Mouse (Mus musculus) CH12.LX (cell line): ENCODE data around the gene Lrrd1. TPM values are rescaled to one million over a fixed set of nuclear protein-coding genes. Genes with fewer than 3 reads are reported as not detected.

Experiments
- DNase-seq: peaks from one replicate; pipeline ENCODE4 v3.0.0-alpha.2; 2013; ENCODE audit errors: extremely low read depth
- H3K27ac ChIP-seq: 2 replicates; pipeline ENCODE4 v1.5.1; 2012; ENCODE audit warnings: low read depth, mild to moderate bottlenecking, control low read depth, moderate library complexity; ENCODE audit not compliant: insufficient read depth
- H3K27me3 ChIP-seq: replicated peaks from 2 replicates; pipeline ENCODE3; 2012; ENCODE audit warnings: inconsistent platforms
- H3K36me3 ChIP-seq, 2 experiments: replicated peaks in 1 of 2; 2 replicates each; pipeline versions ENCODE3 to v1.6.1; 2012; ENCODE audit warnings: inconsistent platforms in 1 of 2, low read length in 1 of 2, mild to moderate bottlenecking in 1 of 2, mixed read lengths in 1 of 2, moderate library complexity in 1 of 2; ENCODE audit not compliant: control insufficient read depth in 1 of 2, insufficient read depth in 1 of 2
- H3K4me1 ChIP-seq, 2 experiments: 2 replicates each; pipeline ENCODE4 v1.6.1; 2012; ENCODE audit warnings: inconsistent platforms in 1 of 2, moderate library complexity in 1 of 2; ENCODE audit not compliant: insufficient read depth in 2 of 2, control insufficient read depth in 1 of 2
- H3K4me2 ChIP-seq: 2 replicates; pipeline ENCODE4 v1.6.1; 2012; ENCODE audit warnings: low read depth, mild to moderate bottlenecking, control low read depth; ENCODE audit not compliant: poor library complexity, insufficient read depth, severe bottlenecking
- H3K4me3 ChIP-seq, 3 experiments: fragments of 150-350 bp in 1 of 3; sonication (generic) in 1 of 3; replicated peaks in 1 of 3; 2 replicates each; pipeline versions ENCODE3 to v1.5.1; 2011 to 2012; ENCODE audit warnings: low read depth in 2 of 3, low read length in 2 of 3, mild to moderate bottlenecking in 2 of 3, moderate library complexity in 2 of 3, control low read depth in 1 of 3, improper control_type of control experiment in 1 of 3, inconsistent platforms in 1 of 3, mixed read lengths in 1 of 3; ENCODE audit not compliant: poor library complexity in 1 of 3
- H3K79me2 ChIP-seq: replicated peaks from 2 replicates; pipeline ENCODE4 v1.6.1; 2012; ENCODE audit warnings: mild to moderate bottlenecking, moderate library complexity; ENCODE audit not compliant: control insufficient read depth, poor library complexity, insufficient read depth, severe bottlenecking; ENCODE audit errors: extremely low read depth
- H3K9ac ChIP-seq: 2 replicates; pipeline ENCODE4 v1.6.1; 2012; ENCODE audit warnings: low read depth, mild to moderate bottlenecking, control low read depth, moderate library complexity; ENCODE audit not compliant: insufficient read depth
- H3K9me3 ChIP-seq: replicated peaks from 2 replicates; pipeline ENCODE3; 2012; ENCODE audit warnings: low read length, inconsistent platforms, mixed read lengths
- BHLHE40 ChIP-seq: IDR thresholded peaks from 2 replicates; pipeline ENCODE4 v1.6.1; 2011; ENCODE audit warnings: mild to moderate bottlenecking, low read depth, low read length, improper control_type of control experiment
- CHD2 ChIP-seq: IDR thresholded peaks from 2 replicates; pipeline ENCODE4 v1.6.1; 2011; ENCODE audit warnings: low read length, improper control_type of control experiment
- CTCF ChIP-seq, 2 experiments: IDR thresholded peaks in 1 of 2; conservative IDR thresholded peaks in 1 of 2; 2 replicates each; pipeline ENCODE4 v1.5.1; 2011 to 2012; ENCODE audit warnings: low read depth in 2 of 2, low read length in 2 of 2, improper control_type of control experiment in 1 of 2, inconsistent platforms in 1 of 2, mild to moderate bottlenecking in 1 of 2, moderate library complexity in 1 of 2
- KAT2A ChIP-seq: IDR thresholded peaks from 2 replicates; pipeline ENCODE4 v1.6.1; 2012; ENCODE audit warnings: low read length, improper control_type of control experiment, inconsistent platforms; ENCODE audit not compliant: insufficient replicate concordance
- MXI1 ChIP-seq: IDR thresholded peaks from 2 replicates; pipeline ENCODE4 v1.6.1; 2011; ENCODE audit warnings: mild to moderate bottlenecking, low read depth, low read length, improper control_type of control experiment
- MYC ChIP-seq: IDR thresholded peaks from 2 replicates; pipeline ENCODE4 v1.6.1; 2011; ENCODE audit warnings: low read depth, mild to moderate bottlenecking, improper control_type of control experiment, low read length
- NELFE ChIP-seq: IDR thresholded peaks from 2 replicates; pipeline ENCODE4 v1.6.1; 2011; ENCODE audit warnings: low read depth, low read length, improper control_type of control experiment
- POLR2A ChIP-seq: IDR thresholded peaks from 2 replicates; pipeline ENCODE4 v1.6.1; 2011; ENCODE audit warnings: low read depth, mild to moderate bottlenecking, improper control_type of control experiment, low read length
- RCOR1 ChIP-seq: conservative IDR thresholded peaks from 2 replicates; pipeline ENCODE4 v1.6.1; 2012; ENCODE audit warnings: low read depth, mild to moderate bottlenecking, inconsistent platforms, low read length, improper control_type of control experiment
- SIN3A ChIP-seq: IDR thresholded peaks from 2 replicates; pipeline ENCODE4 v1.6.1; 2012; ENCODE audit warnings: low read length, improper control_type of control experiment, inconsistent platforms
- ZMIZ1 ChIP-seq: IDR thresholded peaks from 2 replicates; pipeline ENCODE4 v1.6.1; 2012; ENCODE audit warnings: low read depth, mild to moderate bottlenecking, inconsistent platforms, low read length, improper control_type of control experiment
- dilution Hi-C: fragments of 300-500 bp; cut with MboI; formaldehyde crosslinking; loops from 2 replicates; pipeline ENCODE4 v1.14.3; 2020; ENCODE audit warnings: low sequenced_read_pairs; ENCODE audit not compliant: extremely low pct_unique_long_range_greater_than_20kb, extremely low pct_ligation_motif_present
- in situ Hi-C: fragments of 300-500 bp; cut with MboI; formaldehyde crosslinking; loops from 3 replicates; pipeline ENCODE4 v1.14.3; 2019; ENCODE audit warnings: low sequenced_read_pairs, low pct_ligation_motif_present, low pct_unique_long_range_greater_than_20kb, mixed read lengths
- polyA plus RNA-seq: library from polyadenylated mRNA; unstranded; fragments of >175 nt; gene quantifications from 2 replicates; pipeline ENCODE4 v1.2.1, GENCODE M21; 2012; ENCODE audit warnings: low read depth; ENCODE audit not compliant: insufficient read length
- total RNA-seq, 2 experiments: library from RNA; depleted of rRNA; stranded (reverse); fragments of 300-350 nt in 1 of 2; fragments of >200 nt in 1 of 2; gene quantifications; 2 replicates each; pipeline ENCODE4 v1.2.3; 2012 to 2014

Lrrd1 gene
- total and polyA plus RNA-seq, 3 experiments: not detected

DNA sequence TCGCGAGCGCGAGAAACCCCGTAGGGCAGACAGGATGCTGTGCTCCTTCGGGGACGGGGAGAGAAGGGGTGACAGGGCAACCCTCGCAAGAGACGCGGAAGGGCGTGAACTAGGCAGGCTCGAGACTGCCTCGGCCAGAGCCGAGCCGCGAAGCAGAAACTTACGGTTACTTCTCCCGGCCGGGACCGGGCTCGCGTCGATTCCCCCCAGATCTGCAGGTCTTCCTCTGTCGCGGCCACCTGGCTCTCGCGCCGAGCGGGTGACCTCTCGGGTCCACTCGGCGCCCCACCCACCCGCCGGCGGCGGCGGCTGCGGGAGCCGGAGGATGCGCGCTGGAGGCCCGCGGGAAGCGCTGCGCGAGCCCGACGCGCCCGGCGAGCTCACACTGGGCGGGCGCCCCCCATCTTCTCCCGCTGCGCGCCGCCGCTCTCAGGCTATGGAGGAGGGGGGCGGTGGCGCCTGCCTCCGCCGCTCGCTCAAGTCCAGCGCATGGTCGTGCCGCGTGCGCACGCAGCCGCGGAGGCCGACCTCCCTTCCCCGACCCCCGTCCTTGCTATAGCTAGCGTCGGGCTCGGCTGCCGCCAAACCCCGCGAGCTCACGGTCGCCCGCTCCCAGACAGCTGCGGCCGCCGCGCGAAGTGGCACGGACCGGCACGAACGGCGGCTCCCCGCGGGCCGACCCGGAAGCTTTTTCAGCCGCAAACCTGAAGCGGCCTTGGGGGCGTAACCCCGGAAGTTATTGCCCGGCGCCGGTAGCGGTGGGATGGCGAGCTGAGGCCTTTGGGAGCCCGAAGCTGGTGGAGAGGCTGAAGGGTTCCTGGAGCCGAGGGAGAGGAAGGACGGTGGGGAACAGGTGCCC is 42.3 kb upstream of the Lrrd1 start, which contains the start of the genes Ankib1 and Krit1 (continued):
- TF ChIP-seq ZMIZ1: no peak; the same call in none of the 2 replicates

DNA sequence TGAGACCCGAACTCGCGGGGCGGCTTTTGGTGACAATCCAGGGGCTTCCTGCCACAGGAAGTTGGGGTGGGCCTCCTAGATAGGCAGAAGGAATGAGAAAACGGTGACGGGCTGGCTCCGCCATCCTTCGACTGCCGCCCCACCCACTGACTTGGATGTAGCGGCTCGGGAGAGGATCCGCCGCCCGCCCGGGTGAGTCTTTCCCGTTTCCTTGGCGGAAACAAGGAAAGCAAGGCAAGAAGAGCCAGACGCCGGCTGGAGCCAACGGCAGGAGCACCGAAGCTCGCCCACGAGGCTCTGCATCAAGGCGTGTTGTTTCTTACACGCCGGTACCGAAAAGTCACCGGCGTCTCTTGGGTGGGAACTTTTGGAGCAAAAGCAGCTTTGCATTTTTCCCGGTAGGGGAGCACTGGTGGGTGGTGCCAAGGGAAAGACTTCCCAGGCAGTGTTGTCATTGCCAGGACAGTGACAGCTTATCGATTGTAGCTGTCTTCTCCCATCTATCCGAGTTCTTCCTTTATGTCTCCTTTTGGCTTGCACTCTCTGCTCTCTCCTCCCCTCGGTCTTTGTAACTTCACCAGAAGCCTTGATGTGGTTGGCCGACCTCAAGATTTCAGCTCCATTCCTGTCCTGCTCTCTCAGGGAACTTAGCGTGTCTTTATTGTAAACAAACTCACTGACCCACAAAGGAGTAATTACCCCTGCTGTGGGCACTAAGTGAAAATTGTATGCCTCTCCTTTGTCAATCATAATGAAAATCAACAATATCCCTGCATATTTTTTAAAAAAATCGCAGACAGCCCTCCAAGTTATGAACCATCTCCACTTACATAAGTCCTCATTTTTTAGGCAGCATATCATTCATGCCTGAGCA is 41.4 kb upstream of the Lrrd1 start:
- Histone ChIP-seq H3K27me3 (no peaks in the 10 kb centered on the region), H3K9ac (peak overlapping the region; percentile 42), H3K4me3 (peak overlapping the region; percentile 73 to 94 (median 85)), H3K79me2 (peaks cover 41% of the 10 kb centered on the region), H3K4me1 (peaks cover 2 to 41% of the 10 kb centered on the region in 2 experiments; a peak in 3 of 4 replicates), H3K4me2 (peak overlapping the region; percentile 91; the same call in 1 of the 2 replicates), H3K9me3 (no peaks in the 10 kb centered on the region), H3K27ac (peak overlapping the region; percentile 41), H3K36me3 (peaks cover 0 to 6% of the 10 kb centered on the region in 2 experiments)
- no peak for TF ChIP-seq BHLHE40
- TF ChIP-seq CTCF (conservative IDR thresholded peaks at IDR 0.05 in 1 of 2, IDR thresholded peaks at IDR 0.05 in 1 of 2; ENCODE audit: low read depth in 2 of 2, low read length in 2 of 2): no peak
- TF ChIP-seq MYC: no peak; the same call in 1 of the 2 replicates
- no peak for TF ChIP-seq KAT2A
- TF ChIP-seq POLR2A: peak; percentile 56; the same call in 1 of the 2 replicates
- TF ChIP-seq RCOR1: no peak
- TF ChIP-seq SIN3A: peak; percentile 52
- no peak; the same call in 1 of the 2 replicates for TF ChIP-seq NELFE
- TF ChIP-seq MXI1: peak; percentile 51
- TF ChIP-seq CHD2: no peak
- in situ Hi-C loops (loop anchor here (10.0 kb wide), 1 partner anchor 159 kb away; no protein-coding TSS in a partner anchor), dilution Hi-C loops (no loop called here)
- DNase-seq: peak; percentile 29

DNA sequence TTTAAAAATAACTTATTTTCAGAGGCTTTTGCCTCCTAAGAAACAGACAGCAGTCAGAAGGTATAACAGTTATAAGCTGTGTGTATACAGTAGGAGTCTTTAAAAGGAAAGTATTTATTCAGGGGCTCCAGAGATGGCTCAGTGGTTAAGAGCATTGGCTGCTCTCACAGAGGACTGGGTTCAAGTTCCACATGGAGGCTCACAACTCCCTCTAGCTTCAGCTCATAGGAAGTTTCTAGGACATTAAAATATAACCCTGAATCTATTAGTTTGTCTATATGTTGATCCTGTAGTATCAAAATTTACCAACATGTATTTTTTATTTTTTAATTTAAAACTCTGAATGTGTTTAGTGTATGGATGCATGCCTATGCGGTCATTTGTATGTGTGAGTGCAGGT is 36.5 kb upstream of the Lrrd1 start:
- H3K27me3 ChIP-seq: no peaks in the 10 kb centered on the region
- H3K36me3 ChIP-seq: peaks cover 6 to 37% of the 10 kb centered on the region in 2 experiments
- H3K4me1 ChIP-seq: peaks cover 2 to 10% of the 10 kb centered on the region in 2 experiments; a peak in 2 of 4 replicates
- TF ChIP-seq CHD2 (no peak), CTCF (conservative IDR thresholded peaks at IDR 0.05 in 1 of 2, IDR thresholded peaks at IDR 0.05 in 1 of 2; ENCODE audit: low read depth in 2 of 2, low read length in 2 of 2) (peak in 1 of 2 experiments; percentile 20; a peak in 1 of 4 replicates)
- TF ChIP-seq, all 38 proteins: peak for 1
- dilution Hi-C loops: no loop called here
- Histone ChIP-seq H3K9me3 (no peaks in the 10 kb centered on the region), H3K79me2 (peaks cover 13% of the 10 kb centered on the region), H3K9ac (no peak overlapping the region), H3K4me3 (no peak overlapping the region), H3K4me2 (no peak overlapping the region), H3K27ac (no peak overlapping the region)
- in situ Hi-C loops: loop anchor here (10.0 kb wide), 1 partner anchor 164 kb away; no protein-coding TSS in a partner anchor
- DNase-seq: no peak
